Mouse (Mus musculus) kidney, adult 10 weeks (tissue): ENCODE results near the gene Trub1. TPM values are rescaled to one million over a fixed set of nuclear protein-coding genes. Genes with fewer than 3 reads are reported as not detected.

Experiments used
- polyA plus RNA-seq: library from polyadenylated mRNA; stranded (reverse); fragments of 350-450 nt; fragmentation: Illumina TruSeq; extraction: RNeasy Lipid Tissue Mini Kit (QIAGEN cat#74804); gene quantifications from one replicate; pipeline ENCODE4 v1.2.3, GENCODE M21; 2014; ENCODE audit warnings: low read depth, low replicate concordance

Trub1 gene
- polyA plus RNA-seq, result 9.6 TPM

DNA sequence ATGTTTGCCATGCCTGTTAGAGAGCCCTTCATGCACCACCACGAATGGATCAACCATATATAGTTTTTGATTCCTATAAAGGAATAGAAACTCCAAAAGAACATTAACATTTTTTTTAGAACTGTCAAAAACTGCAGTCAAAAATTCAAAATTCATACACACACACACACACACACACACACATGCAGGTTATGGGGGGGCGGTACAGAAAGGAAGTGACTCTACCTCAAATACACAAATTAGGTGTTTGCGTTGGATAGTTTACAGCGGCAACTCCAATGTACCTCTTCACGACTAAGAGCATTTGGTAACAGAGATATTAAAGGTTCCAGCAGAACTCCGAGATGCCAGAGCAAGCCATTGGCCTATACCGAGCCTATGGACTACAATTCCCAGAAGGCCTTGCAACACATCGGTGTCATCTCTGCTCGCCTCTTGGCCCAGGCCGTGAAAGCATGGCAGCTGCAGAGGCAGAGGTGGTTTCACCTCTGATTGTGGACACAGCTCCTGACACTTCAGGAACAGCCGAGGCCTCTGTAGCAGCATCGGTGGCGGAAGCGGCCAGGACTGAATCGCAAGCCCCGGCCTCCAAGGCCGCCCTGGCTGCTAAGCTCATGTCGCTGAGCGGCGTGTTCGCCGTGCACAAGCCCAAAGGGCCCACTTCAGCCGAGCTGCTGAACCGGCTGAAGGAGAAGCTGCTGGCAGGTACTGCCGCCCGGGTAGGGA, at the start of gene Trub1:
Gene Trub1 (plus strand): TSS at position 421 of the 726 bp plus-strand sequence.

Other genes starting within 250 kb of the Trub1 start
- 38.9 TPM for gene Ablim1, start 138.0 kb upstream of the Trub1 start, polyA plus RNA-seq
- gene Fam160b1, start 92.2 kb upstream of the Trub1 start, polyA plus RNA-seq, result 9.8 TPM
- gene Atrnl1, start 158.1 kb downstream of the Trub1 start, polyA plus RNA-seq, result 30.9 TPM